Mouse (Mus musculus) leukemia stem cell, adult 10-12 weeks (primary cell): ENCODE measurements around the gene Gm27235. TPM values are rescaled to one million over a fixed set of nuclear protein-coding genes. Genes with fewer than 3 reads are reported as not detected.

ENCODE experiments used
- polyA plus RNA-seq: library from polyadenylated mRNA; stranded (reverse); fragments of >175 nt; gene quantifications from 2 replicates; pipeline ENCODE4 v1.2.3, GENCODE M21; 2012; ENCODE audit warnings: low replicate concordance

Gene Gm27235
- not detected in 2 replicates for polyA plus RNA-seq

GRCm38 (mm10) chr9:35790001-35790400 is at the start of gene Gm27235, which contains the start of gene D730048I06Rik:
Gm27235 (minus strand) TSS chr9:35790101.
D730048I06Rik (minus strand) TSS chr9:35790112.

GRCm38 (mm10) chr9:35778009-35778408 is 11.9 kb downstream of the Gm27235 start, which contains the start of gene Gm17727:
Gm17727 (minus strand) TSS chr9:35778109.

GRCm38 (mm10) chr9:35740749-35741148 is 49.2 kb downstream of the Gm27235 start, which contains the start of gene Gm17677:
Gm17677 (plus strand) TSS chr9:35741049.

Other genes with a start within 250 kb of the Gm27235 start
- gene Ddx25, start 231.6 kb downstream of the Gm27235 start, polyA plus RNA-seq: not detected in 2 replicates
- 0.25 and 0.79 TPM in 2 replicates for gene Pus3, start 231.5 kb downstream of the Gm27235 start, polyA plus RNA-seq
- 0.20 and 1.1 TPM in 2 replicates for gene Pate2, start 219.8 kb downstream of the Gm27235 start, polyA plus RNA-seq
- gene Hyls1, start 219.7 kb downstream of the Gm27235 start, polyA plus RNA-seq: 1.5 and 5.5 TPM in 2 replicates
- gene Pate4, start 178.2 kb downstream of the Gm27235 start, polyA plus RNA-seq: not detected in 2 replicates
- not detected in 2 replicates for gene Pate3, start 141.9 kb downstream of the Gm27235 start, polyA plus RNA-seq
- gene Pate1, start 102.7 kb downstream of the Gm27235 start, polyA plus RNA-seq: not detected in 2 replicates
- gene Gm17677, start 49.1 kb downstream of the Gm27235 start, polyA plus RNA-seq: not detected in 2 replicates
- gene Gm17727, start 12.0 kb downstream of the Gm27235 start, polyA plus RNA-seq: not detected in 2 replicates
- not detected in 2 replicates for gene D730048I06Rik, start within 50 bp of the Gm27235 start, polyA plus RNA-seq
- not detected in 2 replicates for gene 9230110F15Rik, start 54.0 kb upstream of the Gm27235 start, polyA plus RNA-seq
- gene 9230113P08Rik, start 118.3 kb upstream of the Gm27235 start, polyA plus RNA-seq: not detected in 2 replicates